Mouse (Mus musculus) G1E (cell line): ENCODE results near the gene Gnl2. TPM values are rescaled to one million over a fixed set of nuclear protein-coding genes. Genes with fewer than 3 reads are reported as not detected.

ENCODE experiments used
- ATAC-seq: 2 replicates; pipeline ENCODE4 v1.8.0; 2016; ENCODE audit warnings: mild to moderate bottlenecking; ENCODE audit not compliant: insufficient number of reproducible peaks, poor library complexity, low FRiP score, severe bottlenecking; ENCODE audit errors: extremely low read depth
- DNase-seq: peaks from one replicate; pipeline ENCODE4 v3.0.0; 2012; ENCODE audit warnings: low spot score
- H3K27me3 ChIP-seq: 2 replicates; pipeline ENCODE4 v1.6.1; 2012; ENCODE audit warnings: mild to moderate bottlenecking, low read length, inconsistent platforms; ENCODE audit not compliant: insufficient read depth
- H3K36me3 ChIP-seq: replicated peaks from 2 replicates; pipeline ENCODE3; 2012; ENCODE audit warnings: mild to moderate bottlenecking, inconsistent platforms
- H3K4me1 ChIP-seq: 2 replicates; pipeline ENCODE4 v1.6.1; 2012; ENCODE audit warnings: low read depth, low read length, inconsistent platforms, mixed read lengths; ENCODE audit not compliant: insufficient read depth
- H3K4me3 ChIP-seq: 2 replicates; pipeline ENCODE4 v1.5.1; 2012; ENCODE audit warnings: low read depth, mild to moderate bottlenecking, inconsistent platforms, low read length, moderate library complexity, mixed read lengths
- H3K9me3 ChIP-seq: replicated peaks from 2 replicates; pipeline ENCODE4 v1.6.1; 2012; ENCODE audit warnings: inconsistent platforms
- CTCF ChIP-seq: IDR thresholded peaks from 2 replicates; pipeline ENCODE4 v1.5.1; 2012; ENCODE audit warnings: low read depth, low read length, inconsistent platforms, mixed read lengths
- GATA1 ChIP-seq: IDR thresholded peaks from 2 replicates; pipeline ENCODE4 v1.6.1; 2012; ENCODE audit warnings: borderline replicate concordance, low read length, inconsistent platforms, mixed read lengths
- GATA2 ChIP-seq: IDR thresholded peaks from 2 replicates; pipeline ENCODE4 v1.6.1; 2012; ENCODE audit warnings: low read depth, low read length, inconsistent platforms, borderline replicate concordance
- POLR2AphosphoS5 ChIP-seq: IDR thresholded peaks from 2 replicates; pipeline ENCODE4 v1.6.1; 2012; ENCODE audit warnings: low read depth, low read length, inconsistent platforms; ENCODE audit not compliant: insufficient replicate concordance
- TAL1 ChIP-seq: conservative IDR thresholded peaks from 2 replicates; pipeline ENCODE4 v1.6.1; 2012; ENCODE audit warnings: low read depth, low read length, inconsistent platforms, mixed read lengths
- polyA plus RNA-seq: library from polyadenylated mRNA; stranded (reverse); fragments of >175 nt; gene quantifications from 2 replicates; pipeline ENCODE4 v1.2.3, GENCODE M21; 2012
- total RNA-seq, 2 experiments: library from RNA; stranded (forward) in 1 of 2; stranded (reverse) in 1 of 2; fragments of 200-1000 nt in 1 of 2; fragments of >200 nt in 1 of 2; fragmentation: Nextera tagmentation in 1 of 2; gene quantifications; 2 replicates each; pipeline ENCODE4 v1.2.3; 2014 to 2017

The Gnl2 gene
- total and polyA plus RNA-seq, 3 experiments = 110 to 200 (median 176) TPM

DNA sequence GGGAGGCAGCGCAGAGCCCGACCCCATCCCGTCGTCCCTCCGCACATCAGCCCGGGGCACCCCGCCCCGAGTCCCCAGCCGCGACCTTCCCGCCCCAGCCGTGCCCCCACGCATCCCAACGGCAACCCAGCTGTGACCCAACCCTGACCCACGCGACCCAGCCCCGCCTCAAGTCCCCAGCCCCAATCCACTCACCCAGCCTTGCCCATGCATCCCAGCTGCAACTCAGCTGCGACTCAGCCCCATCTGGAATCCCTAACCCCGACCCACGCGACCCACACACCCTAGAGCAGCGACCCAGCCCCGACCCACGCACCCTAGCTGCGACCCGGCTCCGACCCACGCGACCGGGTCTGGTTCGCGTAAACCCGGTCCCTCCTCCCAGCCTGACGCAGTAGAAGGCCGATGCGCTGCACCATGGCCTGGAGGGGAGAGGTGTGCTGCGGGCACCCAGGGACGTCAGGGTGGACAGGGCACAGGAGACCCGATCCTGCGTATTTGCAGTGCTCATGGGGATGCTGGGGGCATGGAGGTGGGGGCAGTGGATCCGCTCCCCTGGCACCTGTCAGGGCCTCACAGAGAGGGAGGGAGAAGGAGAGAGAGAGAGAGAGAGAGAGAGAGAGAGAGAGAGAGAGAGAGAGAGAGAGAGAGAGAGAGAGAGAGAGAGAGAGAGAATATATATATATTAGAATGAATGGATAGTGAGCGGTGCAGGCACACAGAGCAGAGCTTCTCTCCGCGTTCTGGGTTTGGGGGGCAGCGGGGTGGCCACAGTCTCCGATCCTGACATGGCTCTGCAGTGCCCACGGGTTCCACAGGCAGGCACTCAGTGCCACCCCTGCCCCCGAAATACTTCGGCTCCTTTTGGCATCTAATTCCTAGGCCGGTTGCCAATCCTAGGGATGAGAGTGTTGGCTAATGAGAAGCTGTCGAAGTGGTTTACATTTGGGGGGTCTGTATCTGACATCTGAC, 29.4 kb upstream of the Gnl2 start:
- no peak for TF ChIP-seq GATA2
- no peak for TF ChIP-seq POLR2AphosphoS5
- TF ChIP-seq GATA1 = no peak
- no peak for TF ChIP-seq TAL1
- no peak for TF ChIP-seq CTCF
- DNase-seq (no peak), ATAC-seq (no peak)
- H3K27me3 ChIP-seq = peaks cover 30% of the 10 kb centered on the region
- no peaks in the 10 kb centered on the region for H3K36me3 ChIP-seq
- H3K9me3 ChIP-seq = peaks cover 7% of the 10 kb centered on the region
- H3K4me3 ChIP-seq = no peak overlapping the region; the same call in 1 of the 2 replicates
- H3K4me1 ChIP-seq = peaks cover 5% of the 10 kb centered on the region

DNA sequence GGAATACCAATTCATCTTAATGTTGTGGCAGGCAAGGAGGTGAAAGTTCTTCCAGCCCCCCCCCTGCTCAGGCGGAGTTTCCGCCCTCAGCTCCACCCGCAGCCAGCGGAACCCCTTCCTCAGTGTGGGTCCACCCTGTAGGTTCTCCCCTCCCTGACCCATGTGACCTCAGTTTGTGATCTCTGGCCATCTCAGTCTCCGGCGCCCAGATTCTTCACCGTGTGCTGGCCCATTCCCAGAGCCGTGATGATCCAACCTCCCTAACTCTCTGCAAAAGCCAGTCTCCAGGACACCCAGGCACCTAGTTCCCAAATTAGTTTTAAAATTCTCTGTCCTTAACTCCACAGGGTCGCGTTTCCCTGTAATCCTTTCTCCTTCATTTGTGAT, 28.7 kb upstream of the Gnl2 start:
- ATAC-seq = no peak

DNA sequence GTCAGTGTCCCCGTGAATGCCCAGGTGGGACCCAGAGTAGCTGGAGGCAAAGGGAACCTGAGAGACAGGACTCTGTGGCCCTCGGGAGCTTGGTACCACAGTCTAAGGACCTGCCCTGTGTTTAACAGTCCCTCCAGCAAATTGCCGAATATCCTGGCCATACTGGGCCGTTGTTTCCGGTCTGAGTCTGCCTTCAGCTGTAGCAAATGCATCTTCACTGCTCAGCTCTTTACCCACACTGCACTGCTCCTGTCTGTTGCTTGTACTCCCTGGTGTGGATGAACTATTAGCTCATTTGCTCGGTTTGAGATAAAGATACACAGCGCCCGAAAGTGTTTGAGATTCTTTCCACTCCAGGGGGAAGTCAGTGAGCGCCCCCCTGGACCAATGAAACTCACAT, 28.0 kb upstream of the Gnl2 start:
- peaks cover 32% of the 10 kb centered on the region for H3K27me3 ChIP-seq
- no peak overlapping the region for H3K4me3 ChIP-seq
- peaks cover 7% of the 10 kb centered on the region for H3K9me3 ChIP-seq
- no peak for DNase-seq
- TF ChIP-seq CTCF (no peak), TAL1 (no peak), GATA1 (no peak)
- ATAC-seq = no peak
- H3K4me1 ChIP-seq = peaks cover 5% of the 10 kb centered on the region
- H3K36me3 ChIP-seq = no peaks in the 10 kb centered on the region

More for the DNA sequence above, 28.7 kb upstream of the Gnl2 start:
- TF ChIP-seq GATA1 (no peak), CTCF (no peak), TAL1 (no peak), GATA2 (no peak), POLR2AphosphoS5 (no peak)
- Histone ChIP-seq H3K9me3 (peaks cover 7% of the 10 kb centered on the region), H3K4me3 (no peak overlapping the region), H3K4me1 (peaks cover 5% of the 10 kb centered on the region), H3K36me3 (no peaks in the 10 kb centered on the region), H3K27me3 (peaks cover 32% of the 10 kb centered on the region)
- DNase-seq = no peak

- peaks cover 32% of the 10 kb centered on the region for H3K27me3 ChIP-seq
- ATAC-seq (no peak), DNase-seq (no peak)
- peaks cover 7% of the 10 kb centered on the region for H3K9me3 ChIP-seq
- no peaks in the 10 kb centered on the region for H3K4me1 ChIP-seq
- H3K4me3 ChIP-seq = no peak overlapping the region
- no peak for TF ChIP-seq CTCF
- TF ChIP-seq TAL1 = no peak
- no peak for TF ChIP-seq GATA2
- TF ChIP-seq POLR2AphosphoS5 = no peak
- TF ChIP-seq GATA1 = no peak
- no peaks in the 10 kb centered on the region for H3K36me3 ChIP-seq
Measured at GRCm38 (mm10) chr4:124989787-124990253, 26.6 kb upstream of the Gnl2 start.

DNA sequence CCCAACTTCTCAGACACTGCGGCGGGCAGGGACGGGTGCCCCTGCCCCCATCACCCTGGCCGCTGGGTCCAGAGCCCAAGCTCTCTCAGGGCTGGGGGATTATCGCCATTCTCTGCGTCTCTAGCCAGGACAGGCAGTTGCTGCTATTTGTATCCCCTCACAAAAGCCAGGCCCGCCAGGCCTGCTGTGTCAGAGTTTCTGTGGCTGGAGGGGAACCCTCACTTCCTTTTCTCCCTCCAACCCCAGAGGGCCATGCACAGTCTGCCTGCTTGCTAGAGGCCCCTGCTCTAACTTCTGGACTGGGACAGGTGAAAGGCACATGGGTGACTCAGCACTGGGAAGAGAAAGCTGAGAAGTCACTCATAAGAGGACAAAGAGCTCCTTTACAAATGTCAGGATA, 26.1 kb upstream of the Gnl2 start:
- Histone ChIP-seq H3K9me3 (peaks cover 7% of the 10 kb centered on the region), H3K36me3 (no peaks in the 10 kb centered on the region), H3K4me1 (no peaks in the 10 kb centered on the region), H3K27me3 (peaks cover 30% of the 10 kb centered on the region), H3K4me3 (no peak overlapping the region)
- TF ChIP-seq POLR2AphosphoS5 (no peak), CTCF (no peak), GATA1 (no peak)
- DNase-seq (no peak), ATAC-seq (no peak)

- Histone ChIP-seq H3K36me3 (no peaks in the 10 kb centered on the region), H3K27me3 (peaks cover 51% of the 10 kb centered on the region), H3K4me1 (0 out of 2 replicates have a peak, but pooled peaks cover 2% of the 10 kb centered on the region), H3K4me3 (no peak overlapping the region), H3K9me3 (no peaks in the 10 kb centered on the region)
- DNase-seq (no peak), ATAC-seq (no peak)
- no peak for TF ChIP-seq GATA1
- no peak for TF ChIP-seq CTCF
- no peak for TF ChIP-seq POLR2AphosphoS5
- TF ChIP-seq GATA2 = no peak
- TF ChIP-seq TAL1 = no peak
Measured at GRCm38 (mm10) chr4:124997479-124998147, 18.8 kb upstream of the Gnl2 start.
